Mouse (Mus musculus): ENCODE results near the gene Pde4b. TPM values are rescaled to one million over a fixed set of nuclear protein-coding genes. Genes with fewer than 3 reads are reported as not detected.

Gene Pde4b
- total RNA-seq, 4 experiments from 2014 or later: 53.6 to 108 (median 62.0) TPM

- no peak for DNase-seq (ENCODE audit: low spot score in 2 of 2)
Measured at GRCm38 (mm10) chr4:102175985-102176384, 88.6 kb downstream of the Pde4b start.

GRCm38 (mm10) chr4:102177258-102177657 lies 89.9 kb downstream of the Pde4b start:
- no peak for DNase-seq (ENCODE audit: low spot score in 2 of 2)

GRCm38 (mm10) chr4:102186888-102187287 lies 99.5 kb downstream of the Pde4b start:
- no peak for DNase-seq (ENCODE audit: low spot score in 2 of 2)

DNA sequence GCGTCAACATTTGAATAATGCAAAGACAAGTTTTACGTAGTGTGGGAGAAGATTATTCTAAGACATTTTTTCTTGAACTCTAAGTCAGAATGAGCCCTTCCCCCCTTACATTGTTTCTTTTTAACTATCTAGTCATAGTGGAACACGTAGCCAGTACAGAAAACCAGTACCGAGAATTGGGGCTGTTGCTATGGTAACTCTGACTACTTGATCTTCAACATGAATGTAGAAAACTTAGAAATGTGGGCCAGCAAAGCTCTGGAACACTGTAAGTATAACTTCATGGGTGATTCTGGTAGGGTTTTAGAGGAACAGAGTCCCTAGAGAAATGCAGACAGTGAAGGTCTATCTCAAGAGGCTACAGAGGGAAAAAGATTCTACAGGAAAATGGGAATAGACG lies 110.4 kb downstream of the Pde4b start:
- no peak for DNase-seq (ENCODE audit: low spot score in 2 of 2)

- no peak for DNase-seq (ENCODE audit: low spot score in 2 of 2)
Measured at GRCm38 (mm10) chr4:102209773-102210172, 122.4 kb downstream of the Pde4b start.

- no peak for DNase-seq (ENCODE audit: low spot score in 2 of 2)
Measured at GRCm38 (mm10) chr4:102226700-102227099, 139.4 kb downstream of the Pde4b start.

DNA sequence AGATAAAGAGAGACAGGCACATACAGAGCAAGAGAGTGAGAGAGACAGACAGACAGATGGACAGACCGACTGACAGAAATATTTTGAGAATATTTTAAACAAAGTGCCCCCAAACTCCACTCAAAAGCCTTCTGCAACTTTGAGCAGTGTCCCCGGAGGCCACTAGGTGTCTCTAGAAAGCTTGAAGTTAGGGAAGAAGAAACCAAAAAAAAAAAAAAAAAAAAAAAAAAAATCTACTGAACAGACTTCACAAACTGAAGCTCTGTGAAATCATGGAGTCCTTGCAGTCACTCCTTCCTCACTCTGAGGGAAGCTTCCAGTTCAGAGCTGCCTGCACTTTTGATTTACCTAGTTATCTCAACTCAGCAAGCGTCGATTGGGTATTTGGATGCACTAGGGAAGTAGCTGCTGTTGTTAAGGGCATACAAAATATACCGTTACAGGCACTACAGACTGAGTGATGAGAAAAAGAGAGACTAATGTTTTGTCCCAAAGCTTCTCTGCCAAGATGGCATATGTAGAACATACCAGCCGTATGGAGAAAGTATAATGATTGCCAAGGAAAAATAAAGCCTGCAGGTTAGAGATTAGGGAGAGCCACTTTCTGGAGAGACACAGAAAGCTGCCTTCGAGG lies 141.7 kb downstream of the Pde4b start:
- DNase-seq (ENCODE audit: low spot score in 2 of 2): no peak

GRCm38 (mm10) chr4:102230898-102231297 lies 143.6 kb downstream of the Pde4b start:
- DNase-seq (ENCODE audit: low spot score in 2 of 2): no peak

- no peak for DNase-seq (ENCODE audit: low spot score in 2 of 2)
Measured at GRCm38 (mm10) chr4:102233633-102234032, 146.3 kb downstream of the Pde4b start.

DNA sequence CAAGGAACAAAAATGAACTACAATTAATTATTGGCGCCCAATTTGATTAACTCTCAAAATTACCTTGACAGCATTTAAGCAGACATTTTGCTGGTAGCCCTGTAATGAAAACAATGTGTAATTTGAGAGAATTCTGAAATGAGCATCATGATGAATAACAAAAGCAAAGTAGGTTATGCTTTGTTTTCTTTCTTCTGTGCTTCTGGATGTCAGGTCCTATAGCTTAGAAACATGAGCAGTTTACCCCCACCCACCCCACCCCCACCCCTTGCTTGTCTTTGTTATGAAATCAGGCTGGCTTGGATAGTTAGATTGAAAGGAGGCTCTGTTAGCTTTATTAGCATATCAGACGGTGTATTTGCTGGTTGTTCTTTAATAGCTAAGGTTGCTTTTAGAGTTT lies 147.8 kb downstream of the Pde4b start:
- DNase-seq (ENCODE audit: low spot score in 2 of 2): no peak

GRCm38 (mm10) chr4:102239102-102239501 lies 151.8 kb downstream of the Pde4b start:
- DNase-seq (ENCODE audit: low spot score in 2 of 2): no peak

DNA sequence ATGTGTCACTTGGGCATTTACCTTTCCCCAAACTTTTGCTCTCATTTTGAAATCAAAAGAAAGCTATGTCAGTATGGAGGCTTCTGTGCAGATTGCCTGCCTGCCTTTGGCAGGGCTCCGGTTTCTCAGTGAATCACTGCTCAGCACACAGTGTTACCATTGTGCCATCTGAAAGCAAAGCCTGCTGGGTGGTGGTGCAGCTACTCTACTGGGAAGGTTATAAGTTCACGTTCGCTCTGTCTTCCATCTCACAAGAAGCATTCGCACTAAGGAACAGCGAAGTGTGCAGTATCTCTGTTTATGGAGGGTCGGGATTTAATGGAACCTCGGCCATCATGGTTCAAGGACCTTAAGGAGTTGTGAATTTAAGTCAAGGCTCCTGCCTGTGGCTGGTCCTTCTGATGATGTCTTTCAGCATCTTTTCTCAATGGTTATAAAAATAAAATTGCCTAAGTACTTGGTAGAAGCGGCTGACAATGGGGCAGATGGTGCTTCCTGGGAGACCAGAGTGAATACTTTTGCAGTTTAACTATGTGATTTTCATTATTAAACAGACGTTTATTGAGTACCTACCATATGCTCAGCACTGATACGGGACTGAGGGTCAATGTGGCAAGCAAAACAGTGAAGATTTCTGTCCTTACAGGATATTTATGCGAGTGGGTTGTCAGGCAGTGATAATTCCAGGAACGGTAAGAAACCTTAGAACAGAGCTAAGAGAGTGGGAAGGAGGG lies 152.5 kb downstream of the Pde4b start:
- DNase-seq (ENCODE audit: low spot score in 2 of 2): no peak

GRCm38 (mm10) chr4:102240754-102241427 lies 153.5 kb downstream of the Pde4b start:
- no peak for DNase-seq (ENCODE audit: low spot score in 2 of 2)

- no peak for DNase-seq (ENCODE audit: low spot score in 2 of 2)
Measured at GRCm38 (mm10) chr4:102253994-102254393, 166.7 kb downstream of the Pde4b start.

DNA sequence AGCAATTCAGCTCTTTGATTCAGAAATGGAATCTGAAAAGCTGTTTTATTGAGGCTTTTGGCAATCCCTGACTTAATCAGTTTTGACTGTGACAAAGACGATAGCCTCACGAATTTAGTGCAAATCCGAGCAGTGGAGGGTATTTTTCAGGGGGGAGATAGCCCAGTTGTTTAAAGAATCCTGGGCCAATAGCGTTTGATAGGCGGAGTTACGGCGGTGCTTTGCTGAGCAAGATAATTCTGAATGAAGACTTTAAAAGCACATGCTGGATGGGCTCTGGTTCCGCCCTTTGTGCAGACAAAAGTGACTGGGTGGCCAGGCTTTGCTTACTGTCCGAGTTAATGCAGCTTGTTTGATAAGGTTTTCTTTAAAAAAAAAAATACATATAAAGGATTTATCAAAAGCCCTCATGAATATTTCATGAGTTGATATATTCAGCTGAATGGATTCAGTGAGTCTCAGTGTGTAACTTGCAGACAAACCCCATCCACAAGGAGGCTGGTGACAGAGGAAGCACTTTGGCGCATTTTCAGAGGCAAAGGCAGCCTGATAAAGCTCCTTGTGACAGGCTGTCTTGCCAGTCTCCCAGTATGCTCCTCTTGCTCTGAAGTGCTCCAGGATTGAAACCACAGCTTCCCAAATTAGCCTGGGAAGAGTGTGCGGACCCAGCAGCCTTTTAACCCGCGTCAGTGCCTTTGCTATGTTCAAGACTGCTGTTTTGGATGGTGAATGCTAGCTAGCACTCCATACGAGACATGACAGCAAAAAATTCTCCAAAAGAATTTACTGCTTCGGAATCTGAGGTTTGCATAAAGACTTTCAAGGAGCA lies 167.3 kb downstream of the Pde4b start:
- DNase-seq (ENCODE audit: low spot score in 2 of 2): no peak

DNA sequence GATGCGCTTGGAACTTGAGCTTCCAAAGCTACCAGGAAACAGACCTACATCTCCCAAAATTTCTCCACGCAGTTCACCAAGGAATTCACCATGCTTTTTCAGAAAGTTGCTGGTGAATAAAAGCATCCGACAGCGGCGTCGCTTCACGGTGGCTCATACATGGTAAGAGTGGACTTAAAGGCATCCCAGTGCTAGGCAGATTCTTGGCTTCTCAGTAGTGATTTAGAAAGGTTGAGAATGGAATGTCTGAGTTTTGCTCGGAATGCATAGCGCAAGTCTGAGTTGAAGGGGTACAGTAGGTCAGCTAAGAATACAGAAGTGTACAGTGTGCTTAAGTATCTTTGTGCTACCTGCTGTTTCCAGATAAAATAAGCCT lies 167.9 kb downstream of the Pde4b start:
- DNase-seq (ENCODE audit: low spot score in 2 of 2): no peak

- no peak for DNase-seq (ENCODE audit: low spot score in 2 of 2)
Measured at GRCm38 (mm10) chr4:102256170-102256960, 169.0 kb downstream of the Pde4b start.

- no peak for DNase-seq (ENCODE audit: low spot score in 2 of 2)
Measured at GRCm38 (mm10) chr4:102260216-102260615, 172.9 kb downstream of the Pde4b start.

GRCm38 (mm10) chr4:102272313-102272712 lies 185.0 kb downstream of the Pde4b start:
- DNase-seq (ENCODE audit: low spot score in 2 of 2): no peak

- no peak for DNase-seq (ENCODE audit: low spot score in 2 of 2)
Measured at GRCm38 (mm10) chr4:102272749-102273148, 185.4 kb downstream of the Pde4b start.

DNA sequence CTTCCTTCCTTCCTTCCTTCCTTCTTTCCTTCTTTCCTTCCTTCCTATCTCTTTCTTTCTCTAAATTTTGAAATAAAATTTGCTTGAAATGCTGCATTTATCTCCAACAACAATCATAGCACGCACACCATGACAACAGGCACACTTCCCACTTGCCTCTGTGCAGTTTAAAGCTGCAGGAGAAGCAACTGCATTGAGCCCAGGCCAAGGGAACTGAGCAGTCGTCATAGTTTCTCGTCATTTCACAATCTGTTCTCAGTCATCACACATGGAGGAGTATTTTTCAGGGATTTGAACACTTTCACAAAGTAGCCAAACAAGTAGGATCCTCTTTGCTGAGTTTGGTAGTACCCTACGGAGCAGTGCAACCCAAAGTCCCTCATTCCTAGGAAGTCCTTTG lies 188.4 kb downstream of the Pde4b start:
- DNase-seq (ENCODE audit: low spot score in 2 of 2): no peak
